Mouse (Mus musculus): ENCODE results near the gene Nt5dc2.

Nt5dc2 gene

DNA sequence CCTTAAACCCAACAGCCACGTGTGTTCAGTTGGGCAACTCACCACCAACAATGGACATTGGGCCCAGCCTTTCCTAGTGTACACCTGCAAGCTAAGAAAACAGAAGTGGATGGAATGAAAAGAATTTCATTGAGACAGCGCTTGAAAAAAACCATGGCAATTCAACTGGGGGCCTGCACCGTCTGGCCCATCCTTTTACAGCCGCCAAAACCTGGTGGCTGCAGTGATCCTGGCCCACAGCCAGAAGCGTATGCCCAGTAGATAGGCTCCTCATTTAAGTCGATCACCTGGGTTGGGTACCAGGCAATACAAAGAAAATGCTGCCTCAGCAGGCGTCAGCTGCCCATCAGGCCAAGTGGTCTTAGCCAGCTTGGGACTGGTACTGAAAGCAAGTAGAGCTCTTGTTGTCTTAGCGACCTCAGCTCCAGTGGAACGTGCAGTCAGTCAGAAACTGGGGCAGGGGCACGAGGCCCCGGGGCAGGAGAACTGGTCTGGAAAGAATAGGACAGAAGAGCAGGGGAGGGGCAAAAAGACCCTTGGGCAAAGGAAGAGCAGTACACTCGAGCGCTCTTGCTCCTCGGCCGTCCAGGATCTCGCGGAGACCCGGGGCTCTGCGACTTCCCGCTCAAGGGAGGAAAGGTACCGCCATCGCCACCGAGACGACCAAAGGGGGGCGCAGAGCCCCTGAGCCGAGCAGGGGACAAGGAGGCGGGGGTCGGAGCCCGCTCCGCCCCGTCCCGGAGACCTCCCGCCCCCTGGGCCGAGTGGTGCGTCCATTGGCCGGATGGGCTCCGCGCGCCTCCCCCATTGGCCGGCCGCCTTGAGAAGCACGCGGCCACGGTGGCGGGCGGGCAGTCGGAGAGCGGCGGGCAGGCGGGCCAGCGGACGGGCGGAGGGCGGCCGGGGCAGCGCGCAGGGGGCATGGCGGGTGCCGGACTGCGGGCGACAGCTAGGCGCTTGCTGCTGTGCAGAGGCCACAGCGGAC, at the start of gene Nt5dc2:
Nt5dc2 (plus strand) TSS at position 818 of the 985 bp plus-strand sequence.
- DNase-seq (ENCODE audit: low spot score) = peak; percentile 68

DNA sequence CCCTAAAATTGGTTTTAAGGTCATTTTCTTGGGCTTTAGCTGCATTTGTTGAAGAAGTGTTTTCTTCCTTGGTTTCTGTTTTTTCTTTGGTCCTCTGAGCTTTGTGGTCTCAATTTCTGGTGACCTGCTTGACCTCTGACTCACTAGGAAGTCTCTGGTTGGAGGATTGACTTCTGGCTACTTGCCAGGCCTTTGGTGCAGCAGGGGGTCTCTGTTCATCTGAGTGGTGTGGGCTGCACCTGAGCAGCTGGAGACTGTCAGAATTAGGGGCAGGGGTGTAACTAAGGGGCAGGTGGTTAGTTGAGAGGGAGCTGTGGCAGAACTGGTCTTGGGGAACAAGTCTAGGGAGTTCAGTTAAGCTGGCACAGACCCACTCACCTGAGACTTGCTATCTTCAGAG, 49.7 kb upstream of the Nt5dc2 start:
- no peak for DNase-seq (ENCODE audit: low spot score)

DNA sequence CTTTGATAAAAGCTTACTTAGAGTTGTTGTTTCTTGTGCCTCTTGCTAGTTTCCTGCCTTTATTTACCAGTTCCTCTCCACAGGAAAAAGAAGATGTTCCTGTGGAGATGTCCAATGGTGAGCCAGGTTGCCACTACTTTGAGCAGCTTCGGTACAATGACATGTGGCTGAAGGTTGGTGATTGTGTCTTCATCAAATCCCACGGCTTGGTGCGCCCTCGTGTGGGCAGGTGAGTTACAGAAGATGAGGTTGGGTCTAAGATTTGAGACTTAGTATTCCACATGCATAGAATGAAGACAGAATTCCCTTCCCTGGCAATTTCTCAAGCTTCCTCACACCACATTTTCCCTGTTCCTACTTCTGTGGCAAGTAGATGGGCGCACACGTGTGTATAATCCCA, 43.4 kb upstream of the Nt5dc2 start:
- no peak for DNase-seq (ENCODE audit: low spot score)

DNA sequence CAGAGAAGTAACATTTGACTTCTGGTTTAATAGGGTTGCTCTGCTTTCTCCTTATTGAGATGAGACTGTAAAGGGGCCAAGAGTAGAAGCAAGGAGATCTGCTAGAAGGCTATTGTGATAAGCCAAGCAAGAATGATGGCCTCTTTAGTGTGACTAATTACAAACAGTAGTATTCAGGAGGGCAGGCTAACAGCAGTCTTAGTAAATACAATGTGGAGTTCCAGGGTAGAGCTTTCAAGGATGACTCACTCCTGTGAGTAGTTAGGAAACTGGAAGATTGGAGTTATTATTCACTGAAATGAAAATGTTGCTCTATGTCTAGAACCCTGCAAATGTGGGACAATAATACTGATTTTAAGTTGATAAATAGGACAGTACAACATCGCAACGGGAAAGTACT, 42.3 kb upstream of the Nt5dc2 start:
- DNase-seq (ENCODE audit: low spot score) = no peak

DNA sequence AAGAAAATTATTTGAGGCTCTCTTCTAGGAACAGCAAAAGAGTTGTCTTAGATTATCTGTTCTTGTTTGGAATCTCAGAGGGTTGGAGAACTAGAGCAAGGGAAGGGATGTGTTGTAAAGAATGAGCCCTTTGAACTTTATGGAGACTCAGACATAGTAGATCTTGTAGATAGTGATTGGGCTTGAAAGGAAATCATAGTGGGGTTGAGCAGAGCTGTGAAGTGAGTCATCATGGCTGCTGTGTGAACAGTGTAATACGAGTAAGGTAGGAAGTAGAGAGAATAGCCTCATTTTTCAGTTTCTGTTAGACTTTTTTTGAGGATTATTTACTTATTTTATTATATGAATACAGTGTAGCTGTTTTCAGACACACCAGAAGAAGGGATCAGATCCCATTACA, 40.9 kb upstream of the Nt5dc2 start:
- no peak for DNase-seq (ENCODE audit: low spot score)

DNA sequence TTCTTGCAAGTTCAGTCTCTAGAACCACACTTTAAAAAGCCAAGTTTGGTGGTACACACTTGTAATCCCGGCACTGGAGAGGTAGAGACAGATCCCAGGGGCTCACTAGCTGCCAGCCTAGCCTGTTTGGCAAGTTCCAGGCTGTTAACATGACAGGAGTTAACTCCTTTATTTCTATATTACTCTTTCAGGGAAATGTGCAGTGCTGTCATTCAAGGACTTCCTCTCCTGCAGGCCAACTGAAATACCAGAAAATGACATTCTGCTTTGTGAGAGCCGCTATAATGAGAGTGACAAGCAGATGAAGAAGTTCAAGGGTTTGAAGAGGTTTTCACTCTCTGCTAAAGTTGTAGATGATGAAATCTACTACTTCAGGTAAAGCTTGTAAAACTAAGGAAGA, 25.7 kb upstream of the Nt5dc2 start:
- no peak for DNase-seq (ENCODE audit: low spot score)

DNA sequence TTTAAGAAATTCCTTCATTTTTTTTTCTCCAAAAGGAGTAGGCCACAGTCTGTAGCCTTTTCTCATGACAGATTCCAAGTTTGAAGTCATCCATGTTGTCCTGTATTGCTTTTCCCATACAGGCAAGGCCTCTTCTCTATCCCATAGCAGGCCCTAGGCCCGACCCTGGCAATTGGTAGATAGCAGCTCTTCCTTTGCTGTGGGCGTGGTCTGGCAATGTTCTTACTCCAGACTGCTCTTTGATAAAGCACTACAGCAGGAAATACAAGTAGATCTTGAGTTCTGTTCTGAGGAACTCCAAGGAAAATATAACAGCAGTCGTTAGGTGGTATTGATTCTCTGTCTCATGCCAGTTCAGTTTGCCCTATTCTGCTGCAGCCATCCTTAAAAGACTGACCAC, 20.2 kb upstream of the Nt5dc2 start:
- peak; percentile 74 for DNase-seq (ENCODE audit: low spot score)

DNA sequence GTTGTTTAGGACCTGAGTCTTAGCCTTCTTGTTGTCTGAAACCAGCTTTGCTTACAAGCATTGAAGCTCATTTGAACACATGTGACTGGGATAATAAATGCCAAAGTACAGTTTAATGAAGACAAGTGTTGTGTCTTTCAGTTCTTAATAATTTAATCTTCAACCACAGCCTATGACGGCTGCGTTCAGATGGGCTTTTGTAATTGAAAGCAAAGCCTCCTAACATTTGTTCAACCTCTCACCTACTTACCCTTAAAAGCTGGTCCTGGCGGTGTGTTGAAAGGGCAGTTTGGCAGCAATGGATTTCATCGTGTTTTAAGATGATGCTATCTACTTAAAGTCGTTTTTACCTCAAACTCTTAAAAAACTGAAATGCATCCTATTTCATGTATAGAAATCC, 18.7 kb upstream of the Nt5dc2 start:
- DNase-seq (ENCODE audit: low spot score) = no peak

DNA sequence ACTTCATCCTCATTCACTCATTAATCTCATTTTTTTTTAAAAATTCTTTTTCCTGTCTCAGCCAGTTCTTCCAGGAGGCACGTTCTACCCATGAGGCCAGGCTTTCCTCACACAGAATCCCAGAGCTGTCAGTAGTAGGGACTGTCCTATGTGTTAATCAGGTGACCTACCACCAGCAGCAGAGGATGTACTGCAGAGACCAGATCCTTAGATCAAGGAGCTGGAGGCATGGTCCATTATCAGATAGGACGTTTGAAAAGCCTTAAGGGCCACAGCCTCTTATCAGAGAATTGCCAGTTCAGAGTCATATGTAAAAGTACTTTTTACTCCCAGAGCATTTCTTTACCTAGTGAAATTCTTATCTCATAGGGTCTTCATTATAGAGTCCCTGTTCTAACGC, 16.8 kb upstream of the Nt5dc2 start:
- no peak for DNase-seq (ENCODE audit: low spot score)

DNA sequence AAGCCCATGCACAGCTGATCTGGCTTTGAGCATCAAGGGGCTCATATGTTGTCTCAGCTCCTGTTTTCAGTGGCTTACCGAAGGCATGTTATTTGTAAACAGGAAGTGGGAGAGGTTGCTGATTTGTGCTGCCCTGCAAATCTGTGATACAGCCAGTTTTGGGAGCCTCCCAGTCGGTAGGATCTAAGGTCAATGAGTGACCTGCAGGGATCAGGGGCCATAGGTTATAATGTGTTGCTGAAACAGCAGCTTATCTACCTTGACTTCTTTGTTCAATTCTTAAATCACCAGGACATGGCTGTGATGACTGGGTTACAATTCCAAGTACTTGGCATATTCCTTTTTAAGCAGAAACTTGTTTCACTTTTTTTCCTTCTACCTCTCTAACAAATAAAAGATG, 15.3 kb upstream of the Nt5dc2 start:
- no peak for DNase-seq (ENCODE audit: low spot score)

DNA sequence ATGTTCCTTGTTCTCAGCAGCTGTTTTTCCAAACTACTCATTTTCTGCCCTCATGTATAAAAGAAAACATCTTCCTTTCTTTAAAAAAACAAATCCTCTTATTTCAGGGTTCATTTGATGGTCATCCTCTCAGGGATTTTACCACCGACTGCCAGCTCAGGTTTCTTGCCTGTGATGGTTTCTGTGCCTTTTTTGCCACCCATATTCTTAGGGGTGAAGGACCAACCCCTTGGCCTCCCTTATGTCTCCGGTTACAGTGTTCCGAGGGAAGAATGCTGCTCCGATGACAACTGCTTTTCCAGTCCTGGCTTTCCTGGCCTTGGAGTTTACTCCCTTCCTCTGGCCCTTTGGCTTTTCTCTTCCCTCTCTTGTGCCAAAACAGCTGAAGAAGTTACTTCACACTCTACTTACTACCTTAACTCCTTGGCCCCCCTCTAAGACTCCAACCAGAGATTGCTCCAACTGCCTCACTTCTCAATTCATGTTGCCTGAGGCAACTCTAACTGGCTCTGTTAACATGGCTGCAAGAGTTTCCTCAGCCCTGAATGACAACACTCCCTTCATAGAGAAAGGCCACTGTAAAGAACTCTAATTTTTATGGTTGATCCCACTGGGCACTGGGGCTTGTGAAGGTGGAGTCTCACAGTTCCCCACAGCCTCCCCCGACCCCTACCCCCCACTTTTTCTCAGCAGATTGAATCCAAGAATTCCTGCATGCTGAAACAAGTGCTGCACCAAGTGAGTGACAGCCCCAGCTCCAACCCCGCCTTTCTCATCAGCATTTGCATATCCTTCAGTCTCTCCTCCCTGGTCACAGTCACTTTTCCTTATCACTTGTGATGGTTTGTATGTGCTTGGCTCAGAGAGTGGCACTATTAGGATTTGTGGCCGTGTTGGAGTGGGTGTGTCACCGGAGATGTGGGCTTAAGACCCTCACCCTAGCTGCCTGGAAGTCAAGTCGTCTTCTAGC, 5.5 kb upstream of the Nt5dc2 start:
- DNase-seq (ENCODE audit: low spot score) = peak; percentile 56

DNA sequence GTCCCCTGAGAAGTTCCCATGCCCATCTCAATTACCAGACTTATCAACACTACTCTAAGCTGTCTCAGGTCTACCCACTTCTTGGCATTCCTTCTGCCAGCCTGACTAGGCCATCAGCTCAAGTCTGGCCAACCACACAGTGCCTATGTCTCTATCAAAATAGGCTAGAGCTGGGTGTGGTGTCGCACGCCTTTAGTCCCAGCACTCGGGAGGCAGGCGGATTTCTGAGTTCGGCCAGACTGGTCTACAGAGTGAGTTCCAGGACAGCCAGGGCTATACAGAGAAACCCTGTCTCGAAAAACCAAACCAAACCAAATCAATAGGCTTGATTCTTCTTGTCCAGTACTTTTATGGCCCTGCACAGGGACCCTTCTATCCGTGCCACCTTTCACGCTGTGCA, 4.0 kb upstream of the Nt5dc2 start:
- peak; percentile 42 for DNase-seq (ENCODE audit: low spot score)

DNA sequence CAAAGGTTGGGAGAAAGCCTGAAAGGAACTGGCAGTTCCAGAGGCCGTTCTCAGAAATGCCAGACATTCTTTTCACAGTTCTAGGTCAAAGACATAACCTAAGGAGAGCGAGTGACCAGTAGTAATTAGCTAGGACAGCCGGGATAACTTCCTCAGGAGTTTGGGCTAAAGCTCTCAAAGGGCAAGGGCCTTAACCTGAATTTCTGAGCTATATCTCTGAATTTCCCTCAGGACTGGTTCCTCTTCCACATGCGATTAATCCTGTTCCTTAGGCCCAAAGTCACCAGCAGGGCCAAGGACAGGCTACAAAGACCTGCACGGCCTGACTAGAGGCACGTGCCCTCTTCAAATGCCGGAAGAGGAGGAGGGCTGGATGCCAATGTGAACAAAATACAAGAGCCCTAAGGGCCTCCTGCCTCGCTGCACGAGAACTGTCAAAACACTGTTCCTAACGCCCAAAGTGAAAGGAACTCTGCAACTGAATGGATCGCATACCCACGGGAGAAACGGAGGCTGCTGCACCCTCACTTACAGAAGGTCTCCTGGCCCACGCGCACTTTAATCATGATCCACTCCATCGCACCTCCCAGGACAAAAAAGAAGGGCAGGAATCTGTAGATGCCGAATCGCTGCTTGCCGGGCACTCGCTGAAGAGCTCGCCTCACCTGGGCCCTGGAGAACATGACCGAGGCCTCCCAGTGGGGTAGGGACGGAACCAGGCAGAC, 2.6 kb upstream of the Nt5dc2 start:
- DNase-seq (ENCODE audit: low spot score) = peak; percentile 50

DNA sequence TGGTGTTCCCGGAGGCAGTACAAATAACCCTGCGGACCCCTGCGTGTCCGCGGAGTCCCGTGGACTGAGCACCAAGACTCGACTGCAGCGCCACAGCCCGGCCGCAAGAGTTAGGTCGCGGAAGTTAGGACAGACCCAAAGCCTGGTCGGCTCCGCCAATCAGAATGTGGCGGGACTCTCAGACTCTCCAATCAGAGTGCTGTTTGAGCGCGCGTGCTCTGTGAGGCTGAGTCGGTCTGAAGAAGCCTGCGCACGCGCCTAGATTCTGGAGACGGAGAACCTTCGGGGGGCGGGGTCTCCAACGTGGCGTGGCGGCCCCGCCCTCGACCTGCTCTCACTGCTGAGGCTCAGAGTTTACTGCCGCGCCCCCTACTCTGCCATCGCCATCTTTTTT, 2.0 kb upstream of the Nt5dc2 start, which contains the start of gene Smim4:
Smim4 (minus strand) TSS at position 131 of the 394 bp plus-strand sequence.
- DNase-seq (ENCODE audit: low spot score) = peak; percentile 99

DNA sequence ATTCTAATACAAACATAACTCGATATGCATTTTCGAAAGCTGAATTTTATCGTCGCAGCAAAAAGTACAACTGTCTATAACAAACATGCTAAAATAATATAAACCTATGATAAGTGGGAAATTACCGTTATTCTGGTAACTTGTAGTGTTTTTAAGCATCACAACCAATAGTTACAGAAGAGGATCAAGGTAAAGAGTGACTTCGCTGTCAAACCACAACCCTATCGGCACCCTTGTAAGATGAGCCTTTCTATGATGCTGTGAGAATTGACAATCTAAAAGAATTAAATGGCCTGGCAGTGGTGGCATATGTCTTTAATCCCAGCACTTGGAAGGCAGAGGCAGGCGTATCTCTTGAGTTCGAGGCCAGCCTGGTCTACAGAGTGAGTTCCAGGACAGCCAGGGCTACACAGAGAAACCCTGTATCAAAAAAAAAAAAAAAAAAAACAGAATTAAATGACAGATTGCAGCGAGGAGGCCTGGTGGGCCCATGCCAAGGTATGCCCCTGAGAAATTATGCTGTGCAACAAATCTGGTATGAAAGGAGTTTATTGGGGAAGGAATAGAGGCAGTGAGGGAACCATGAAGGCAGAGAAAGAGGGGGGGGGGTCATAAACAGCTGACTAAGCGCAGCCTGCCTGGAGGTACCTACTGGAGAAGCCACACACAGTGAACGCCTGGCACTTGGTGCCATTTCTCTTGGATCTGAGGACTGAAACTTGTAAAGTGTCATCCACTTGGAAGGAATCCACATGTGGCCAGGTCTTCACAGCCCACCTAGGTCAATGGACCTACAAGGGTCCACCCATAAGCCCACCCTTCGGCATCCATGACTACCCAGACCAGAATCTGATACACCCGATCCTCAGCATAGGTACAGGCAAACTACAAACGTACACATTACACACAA, 1.3 kb upstream of the Nt5dc2 start:
- DNase-seq (ENCODE audit: low spot score) = no peak

DNA sequence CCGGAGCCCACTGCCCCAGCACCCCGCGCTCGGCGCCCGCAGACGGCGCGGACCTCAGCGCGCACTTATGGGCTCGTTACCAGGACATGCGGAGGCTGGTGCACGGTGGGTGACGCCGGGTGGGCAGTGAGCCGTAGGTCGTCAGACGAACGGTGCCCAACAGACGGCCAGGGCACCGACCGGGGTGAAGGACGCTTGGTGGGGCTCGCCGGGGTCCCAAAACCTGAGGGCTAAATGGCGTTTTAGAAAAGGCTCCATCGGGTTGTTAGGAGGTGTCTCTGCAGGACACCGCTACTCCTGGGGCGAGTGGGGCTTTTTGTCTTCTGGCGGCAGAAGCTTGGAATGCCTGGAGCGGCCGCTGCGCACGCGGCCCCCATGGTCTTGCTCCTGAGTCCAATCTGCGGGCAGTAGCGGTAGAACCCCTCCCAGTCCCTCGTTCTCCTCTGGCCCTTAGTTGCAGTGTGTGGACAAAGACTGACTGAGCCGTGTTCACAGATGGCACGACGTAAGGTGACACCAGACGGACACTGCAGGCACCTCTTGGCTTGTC, 494 bp downstream of the Nt5dc2 start:
- peak; percentile 32 for DNase-seq (ENCODE audit: low spot score)

DNA sequence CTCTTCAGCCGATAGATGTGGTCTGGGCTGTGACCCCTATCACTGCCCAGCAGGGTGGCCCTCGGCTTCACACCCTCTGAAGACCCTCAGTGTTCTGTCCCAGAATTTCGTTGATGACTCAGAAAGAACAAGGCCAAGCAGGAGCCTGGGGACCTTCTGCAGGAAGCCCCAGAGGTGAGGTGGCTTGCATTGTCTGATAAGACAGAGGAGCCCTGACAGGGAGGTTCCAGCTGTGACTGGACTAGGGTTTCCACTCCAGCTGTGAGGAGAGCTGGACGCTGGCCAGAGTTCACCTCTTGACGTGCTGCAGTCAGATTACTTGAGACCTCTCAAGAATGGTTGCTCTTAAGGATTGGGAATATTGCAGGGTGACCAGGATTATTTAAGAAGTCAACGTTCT, 1.2 kb downstream of the Nt5dc2 start:
- DNase-seq (ENCODE audit: low spot score) = peak; percentile 45

DNA sequence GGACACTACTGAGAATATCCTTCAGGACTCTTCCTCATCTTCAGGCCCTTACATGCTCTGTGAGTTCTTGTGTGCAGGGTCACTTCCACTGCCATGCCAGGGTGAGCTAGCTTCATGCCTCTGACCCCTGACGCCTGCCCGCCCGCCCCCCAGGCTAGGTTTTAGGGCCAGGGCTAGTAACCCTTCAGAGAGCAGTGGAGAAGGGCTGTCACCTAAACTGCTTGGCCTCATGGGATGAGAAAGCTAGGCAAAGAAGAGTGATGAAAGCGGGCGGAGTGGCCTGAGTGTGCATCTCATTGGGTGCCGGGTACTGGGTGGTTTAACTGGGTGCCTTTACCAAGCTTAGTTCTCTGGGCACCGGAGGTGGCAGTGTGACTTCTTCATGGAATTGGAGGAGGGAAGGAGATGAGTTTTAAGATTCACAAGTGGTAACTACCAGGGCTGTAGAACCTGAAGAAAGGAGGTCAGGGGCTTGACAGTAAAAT, 1.7 kb downstream of the Nt5dc2 start:
- DNase-seq (ENCODE audit: low spot score) = peak; percentile 53

DNA sequence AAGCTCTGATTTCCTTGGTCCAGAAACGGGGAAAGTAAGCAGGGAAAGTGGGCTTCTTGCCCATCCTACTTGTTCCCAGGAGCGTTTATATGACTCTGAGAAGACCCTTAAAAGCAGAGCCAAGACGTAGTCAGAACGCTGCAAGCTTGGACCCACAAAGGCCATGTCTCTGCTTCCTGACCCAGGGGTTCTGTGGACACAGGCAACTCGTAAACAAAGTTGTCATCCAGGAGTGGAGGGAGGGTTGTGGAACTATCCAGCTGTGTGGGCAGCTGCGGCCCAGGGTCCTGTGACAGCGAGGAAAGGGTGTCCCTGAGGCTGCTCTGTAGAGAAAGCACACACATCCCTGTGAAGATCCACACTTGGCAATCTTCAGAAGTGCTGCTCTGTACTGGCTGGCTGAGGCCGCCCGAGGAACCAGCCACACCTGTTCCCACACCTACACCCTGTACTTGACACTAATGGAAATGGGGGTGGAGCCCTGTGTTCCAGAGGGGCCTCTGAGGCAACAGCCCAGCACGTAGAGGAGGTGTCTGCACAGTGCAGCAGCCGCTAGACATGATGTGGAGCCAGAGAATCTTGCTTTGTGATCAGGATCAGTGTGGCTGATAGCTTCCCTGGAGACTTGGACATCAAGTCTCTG, 2.3 kb downstream of the Nt5dc2 start:
- DNase-seq (ENCODE audit: low spot score) = no peak

Data from c-Kit-positive CD71-positive TER-119-positive erythroid progenitor cells, embryonic 14.5 days (primary cell).